Mouse (Mus musculus): ENCODE measurements at regions not wholly inside any gene's neighbourhood (a gene's known extent, or its start where the extent isn't known, plus 50 kb on each side); places are given as distances from the start of the nearest gene placed in this dataset.

DNA sequence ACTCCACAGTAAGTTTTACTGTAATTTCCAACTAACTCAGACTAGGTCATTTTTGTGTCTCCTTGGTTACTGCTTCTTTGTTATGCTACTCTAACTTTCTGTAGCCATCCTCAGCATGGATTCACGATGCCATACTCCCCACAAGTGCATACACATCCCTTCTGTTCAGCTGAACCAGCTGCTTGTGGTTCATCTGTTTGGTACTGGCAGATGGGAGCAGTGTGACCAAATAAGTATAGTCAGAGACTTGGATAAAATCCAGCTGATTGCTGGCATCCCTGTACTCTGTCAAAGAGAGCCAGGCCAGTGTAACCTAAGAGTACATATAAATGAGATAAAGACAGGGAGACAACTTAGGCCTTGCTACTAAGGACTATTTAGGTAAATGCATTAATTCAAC lies 283.7 kb upstream of the Dmac1 start:
- no peak overlapping the region for H3K4me2 ChIP-seq (ENCODE audit: low read depth, low read length, poor library complexity, severe bottlenecking)
- H3K4me3 ChIP-seq (ENCODE audit: low read depth, low read length): no peak overlapping the region
- ATAC-seq (ENCODE audit: low FRiP score): peak; percentile 84; the same call in 1 of the 2 replicates
- 16% methylated on average over 1 of the region's 1 CpGs for WGBS
- H3K27me3 ChIP-seq (ENCODE audit: insufficient read depth, low read length): no peaks in the 10 kb centered on the region
- peak; percentile 92 for DNase-seq (ENCODE audit: low spot score)
- H3K36me3 ChIP-seq (ENCODE audit: insufficient read depth, low read length): no peaks in the 10 kb centered on the region
- H3K9ac ChIP-seq (replicated peaks; ENCODE audit: low read length, poor library complexity, severe bottlenecking): no peak overlapping the region
- H3K9me3 ChIP-seq (ENCODE audit: low read length): no peaks in the 10 kb centered on the region
- no peak for TF ChIP-seq CTCF (IDR thresholded peaks at IDR 0.05)
- no peak overlapping the region for H3K27ac ChIP-seq (ENCODE audit: low read depth, low read length)
- no peaks in the 10 kb centered on the region for H3K4me1 ChIP-seq (ENCODE audit: insufficient read depth, low read length)

DNA sequence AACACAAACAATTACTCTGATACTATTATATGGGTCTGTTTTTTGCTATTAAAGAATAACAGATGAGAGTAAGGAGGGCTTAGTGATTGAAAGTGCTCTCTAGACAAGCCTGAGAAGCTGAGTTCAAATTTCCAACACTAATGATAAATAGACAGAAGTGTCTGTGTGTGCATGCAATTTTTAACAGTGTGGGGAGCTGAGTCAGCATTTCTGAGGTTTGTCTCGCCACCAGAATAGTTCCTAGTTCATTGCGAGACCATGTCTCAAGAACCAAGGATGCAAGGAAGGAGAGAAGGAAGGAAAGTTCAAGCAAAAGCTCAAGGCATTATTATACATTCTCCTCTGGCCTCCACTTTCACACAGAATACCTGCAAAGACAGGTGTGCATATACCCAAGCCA lies 259.7 kb upstream of the Dmac1 start:
- WGBS: 86% methylated on average over 2 of the region's 2 CpGs
- Histone ChIP-seq H3K9me3 (ENCODE audit: low read length) (no peaks in the 10 kb centered on the region), H3K36me3 (ENCODE audit: insufficient read depth, low read length) (no peaks in the 10 kb centered on the region), H3K4me3 (ENCODE audit: low read depth, low read length) (no peak overlapping the region), H3K4me1 (ENCODE audit: insufficient read depth, low read length) (no peaks in the 10 kb centered on the region), H3K9ac (replicated peaks; ENCODE audit: low read length, poor library complexity, severe bottlenecking) (no peak overlapping the region), H3K27me3 (ENCODE audit: insufficient read depth, low read length) (no peaks in the 10 kb centered on the region), H3K27ac (ENCODE audit: low read depth, low read length) (no peak overlapping the region), H3K4me2 (ENCODE audit: low read depth, low read length, poor library complexity, severe bottlenecking) (no peak overlapping the region)
- ATAC-seq (ENCODE audit: low FRiP score) (no peak), DNase-seq (ENCODE audit: low spot score) (no peak)
- no peak for TF ChIP-seq CTCF (IDR thresholded peaks at IDR 0.05)

DNA sequence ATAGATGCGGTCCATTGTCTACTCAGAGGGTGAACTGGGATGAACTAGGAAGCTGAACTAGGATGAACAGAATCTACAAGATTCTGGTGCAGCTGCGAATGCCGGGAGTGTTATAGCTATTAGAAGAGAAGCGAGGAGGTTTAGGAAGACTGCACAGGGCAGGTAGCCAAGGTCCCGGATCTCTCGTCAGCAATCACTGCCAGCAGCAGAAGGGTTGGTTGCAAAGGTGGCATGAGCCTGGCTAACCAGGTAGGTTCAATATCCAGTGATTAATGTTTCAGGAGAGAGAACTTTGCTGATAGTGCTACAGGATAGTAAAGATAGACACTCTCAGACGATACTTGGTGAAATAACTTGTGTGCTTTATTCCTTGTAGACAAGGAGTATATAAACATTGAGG lies 257.0 kb upstream of the Dmac1 start:
- no peaks in the 10 kb centered on the region for H3K9me3 ChIP-seq (ENCODE audit: low read length)
- H3K4me1 ChIP-seq (ENCODE audit: insufficient read depth, low read length): no peaks in the 10 kb centered on the region
- H3K27ac ChIP-seq (ENCODE audit: low read depth, low read length): no peak overlapping the region
- DNase-seq (ENCODE audit: low spot score) (no peak), ATAC-seq (ENCODE audit: low FRiP score) (no peak)
- no peaks in the 10 kb centered on the region for H3K27me3 ChIP-seq (ENCODE audit: insufficient read depth, low read length)
- no peaks in the 10 kb centered on the region for H3K36me3 ChIP-seq (ENCODE audit: insufficient read depth, low read length)
- WGBS: 96% methylated on average over 7 of the region's 7 CpGs
- H3K4me3 ChIP-seq (ENCODE audit: low read depth, low read length): no peak overlapping the region
- no peak overlapping the region for H3K4me2 ChIP-seq (ENCODE audit: low read depth, low read length, poor library complexity, severe bottlenecking)
- no peak overlapping the region for H3K9ac ChIP-seq (replicated peaks; ENCODE audit: low read length, poor library complexity, severe bottlenecking)
- no peak for TF ChIP-seq CTCF (IDR thresholded peaks at IDR 0.05)

DNA sequence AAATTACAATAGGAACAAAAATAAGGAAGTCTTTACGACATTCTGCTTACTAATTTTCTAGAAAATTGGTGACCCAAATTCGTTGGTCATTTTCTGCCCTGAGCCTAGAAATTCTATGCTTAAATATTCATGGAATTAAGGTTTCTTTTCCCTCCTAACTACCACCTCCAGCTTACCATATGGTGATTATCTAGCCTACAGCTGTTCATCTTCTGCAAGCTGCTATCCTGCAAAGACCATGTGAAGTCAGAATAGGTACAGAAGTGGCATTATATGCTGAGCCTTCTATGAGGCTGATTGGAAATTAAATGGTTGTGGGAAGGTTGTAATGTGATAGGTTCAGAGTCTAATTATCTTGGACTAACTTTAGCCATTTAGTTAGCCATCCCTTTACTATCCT lies 251.5 kb upstream of the Dmac1 start:
- no peak for DNase-seq (ENCODE audit: low spot score)
- Histone ChIP-seq H3K4me3 (ENCODE audit: low read depth, low read length) (no peak overlapping the region), H3K27ac (ENCODE audit: low read depth, low read length) (no peak overlapping the region)

DNA sequence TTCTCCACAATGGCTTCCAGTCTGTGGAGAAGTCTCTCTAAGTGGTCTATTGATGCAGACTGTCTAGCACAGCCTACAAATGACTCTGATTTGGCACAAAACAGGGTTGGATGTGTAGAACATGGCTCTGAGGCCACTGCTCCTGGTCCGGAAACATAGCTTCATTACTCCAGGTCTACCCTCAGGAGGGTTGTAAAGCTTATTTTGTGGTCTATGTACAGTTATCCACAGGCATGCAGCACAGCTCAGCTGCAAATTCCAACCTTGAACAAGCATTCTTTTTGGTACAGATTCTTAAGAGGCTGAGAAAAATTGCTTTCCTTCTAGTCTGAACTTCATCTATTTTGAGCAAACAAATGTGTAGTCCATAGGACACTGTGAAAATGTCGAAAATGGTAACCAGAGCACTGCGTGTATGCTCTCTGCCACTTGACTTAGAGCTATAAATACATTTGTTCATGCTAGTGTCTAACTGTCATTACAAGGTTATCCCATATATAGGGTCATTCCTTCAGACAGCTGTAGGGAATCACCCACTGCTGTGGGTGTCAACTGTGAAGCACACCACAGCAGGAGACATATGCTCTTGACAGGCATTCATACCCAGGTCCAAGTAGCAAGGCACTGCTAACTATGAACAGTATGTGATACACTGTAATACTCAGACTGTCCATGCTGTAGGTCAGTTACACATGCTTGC lies 239.5 kb upstream of the Dmac1 start:
- DNase-seq (ENCODE audit: low spot score) (no peak), ATAC-seq (ENCODE audit: low FRiP score) (no peak)
- TF ChIP-seq CTCF (IDR thresholded peaks at IDR 0.05): no peak
- Histone ChIP-seq H3K36me3 (ENCODE audit: insufficient read depth, low read length) (no peaks in the 10 kb centered on the region), H3K4me3 (ENCODE audit: low read depth, low read length) (no peak overlapping the region), H3K27ac (ENCODE audit: low read depth, low read length) (no peak overlapping the region), H3K27me3 (ENCODE audit: insufficient read depth, low read length) (no peaks in the 10 kb centered on the region), H3K9ac (replicated peaks; ENCODE audit: low read length, poor library complexity, severe bottlenecking) (no peak overlapping the region), H3K4me2 (ENCODE audit: low read depth, low read length, poor library complexity, severe bottlenecking) (no peak overlapping the region), H3K4me1 (ENCODE audit: insufficient read depth, low read length) (no peaks in the 10 kb centered on the region), H3K9me3 (ENCODE audit: low read length) (no peaks in the 10 kb centered on the region)
- 93% methylated on average over 3 of the region's 3 CpGs for WGBS

More for the DNA sequence above, 251.5 kb upstream of the Dmac1 start:
- no peaks in the 10 kb centered on the region for H3K4me1 ChIP-seq (ENCODE audit: insufficient read depth, low read length)
- TF ChIP-seq CTCF (IDR thresholded peaks at IDR 0.05): no peak
- no peaks in the 10 kb centered on the region for H3K36me3 ChIP-seq (ENCODE audit: insufficient read depth, low read length)
- no peak overlapping the region for H3K9ac ChIP-seq (replicated peaks; ENCODE audit: low read length, poor library complexity, severe bottlenecking)
- no peaks in the 10 kb centered on the region for H3K9me3 ChIP-seq (ENCODE audit: low read length)
- no peak for ATAC-seq (ENCODE audit: low FRiP score)
- no peak overlapping the region for H3K4me2 ChIP-seq (ENCODE audit: low read depth, low read length, poor library complexity, severe bottlenecking)
- H3K27me3 ChIP-seq (ENCODE audit: insufficient read depth, low read length): no peaks in the 10 kb centered on the region
- 73% methylated on average over 2 of the region's 2 CpGs for WGBS
